Mouse (Mus musculus): ENCODE results near the gene Noct.

DNA sequence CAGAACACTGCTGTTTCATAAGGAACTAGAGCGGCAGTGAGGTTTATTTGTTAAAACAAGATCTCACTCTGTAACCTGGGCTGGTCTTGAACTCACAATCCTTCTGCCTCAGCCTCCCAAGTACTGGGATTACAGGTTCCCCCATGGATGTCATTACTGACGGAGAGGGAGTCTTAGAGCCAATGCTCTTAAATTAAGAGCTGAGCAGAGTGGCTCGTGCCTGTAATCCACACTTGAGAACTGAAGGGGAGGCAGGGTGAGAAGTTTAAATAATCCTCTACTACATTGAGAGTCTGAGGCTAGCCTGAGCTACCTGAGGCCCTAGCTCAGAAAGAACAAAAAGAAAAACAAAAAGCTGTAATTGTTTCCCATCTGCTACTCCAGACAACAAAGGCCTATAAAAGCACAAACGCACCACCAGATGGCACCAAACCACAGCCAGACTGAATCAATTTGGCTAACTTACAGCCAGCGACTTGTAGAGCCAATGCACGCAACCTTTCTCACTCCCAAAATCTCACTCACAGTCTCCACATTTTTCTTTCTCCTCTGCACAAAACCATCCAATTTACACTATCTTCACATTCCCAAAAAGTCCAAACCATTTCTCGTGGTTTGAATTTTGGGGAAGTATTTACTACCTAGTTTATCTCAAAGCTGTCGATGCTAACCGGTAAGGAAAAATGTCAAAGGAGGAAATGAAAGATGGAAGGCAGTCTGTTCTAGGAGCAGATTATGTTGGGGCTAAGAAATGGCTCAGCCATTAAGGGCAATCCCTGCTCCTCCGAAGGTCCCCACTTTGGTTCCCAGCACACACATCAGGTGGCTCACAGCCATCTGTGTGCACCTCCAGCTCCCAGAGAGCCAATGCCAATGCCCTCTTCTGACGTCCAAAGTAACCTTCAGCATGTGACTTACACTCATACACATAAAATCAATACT is 64.9 kb downstream of the Noct start:
- TF ChIP-seq CTCF (IDR thresholded peaks at IDR 0.05; ENCODE audit: low read depth), result peak; percentile 84
- no peak for TF ChIP-seq EP300 (IDR thresholded peaks at IDR 0.05; ENCODE audit: low read depth)

All from liver, embryonic 14.5 days (tissue).